In genomic region chr3:129391888-129392813, GRCm38 (mm10) we compare ENCODE assay signal across 14 mouse cellular contexts. TPM values are rescaled to one million over a fixed set of nuclear protein-coding genes. Genes with fewer than 3 reads are reported as not detected.
DNase-seq lines count a peak whose midpoint lies in the region; ATAC-seq and TF ChIP-seq lines count a peak whose summit lies in the region.
"Had no signal": no experiment of that assay in that cellular context is flagged by ENCODE, and none has a peak within 500 bp of the region (broad histone marks: within the 10 kb centered on the region; RNA-seq: fewer than 3 reads in every experiment).

No protein-coding gene starts in this region.

- 60% methylated on average over 14 of the region's 14 CpGs for WGBS in hindbrain, embryonic 15.5 days
- 60% methylated on average over 14 of the region's 14 CpGs for WGBS in hindbrain, embryonic 13.5 days
- 72% methylated on average over 14 of the region's 14 CpGs for WGBS in midbrain, postnatal 0 days
- 78% methylated on average over 14 of the region's 14 CpGs for WGBS in midbrain, embryonic 13.5 days

- peak; percentile 21 for DNase-seq in embryo, embryonic 10.5 days (ENCODE audit: low spot score)
- no peak for DNase-seq in embryo, embryonic 11 days
- DNase-seq in midbrain, postnatal 0 days (ENCODE audit: low spot score), result peak; percentile 35
- DNase-seq in skeletal muscle tissue, adult 2 months (ENCODE audit: low read depth, low spot score), result peak; percentile 6
- no peak for DNase-seq in cerebellum, adult 11 months
- DNase-seq: B cell, adult 2 months; layer of hippocampus, adult 9-11 months; left cerebral cortex, postnatal 4 days; thymus, postnatal 25 days had no signal

- H3K4me2 ChIP-seq in hindbrain, embryonic 15.5 days, result no peak overlapping the region
- no peak overlapping the region for H3K4me2 ChIP-seq in hindbrain, embryonic 13.5 days
- H3K4me2 ChIP-seq in midbrain, postnatal 0 days (ENCODE audit: low read depth, low read length, poor library complexity, severe bottlenecking), result no peak overlapping the region
- H3K4me2 ChIP-seq in midbrain, embryonic 13.5 days (replicated peaks), result no peak overlapping the region

- no peaks in the 10 kb centered on the region for H3K27me3 ChIP-seq in hindbrain, embryonic 15.5 days
- H3K27me3 ChIP-seq in hindbrain, embryonic 13.5 days, result no peaks in the 10 kb centered on the region
- H3K27me3 ChIP-seq in midbrain, postnatal 0 days (ENCODE audit: insufficient read depth, low read length), result no peaks in the 10 kb centered on the region
- no peaks in the 10 kb centered on the region for H3K27me3 ChIP-seq in midbrain, embryonic 13.5 days

- no peaks in the 10 kb centered on the region for H3K36me3 ChIP-seq in hindbrain, embryonic 15.5 days
- H3K36me3 ChIP-seq in hindbrain, embryonic 13.5 days, result no peaks in the 10 kb centered on the region
- no peaks in the 10 kb centered on the region for H3K36me3 ChIP-seq in midbrain, postnatal 0 days (ENCODE audit: insufficient read depth, low read length)
- no peaks in the 10 kb centered on the region for H3K36me3 ChIP-seq in midbrain, embryonic 13.5 days

- 0 out of 2 replicates have a peak, but pooled peaks cover 2% of the 10 kb centered on the region for H3K9me3 ChIP-seq in hindbrain, embryonic 15.5 days
- H3K9me3 ChIP-seq in hindbrain, embryonic 13.5 days, result no peaks in the 10 kb centered on the region
- H3K9me3 ChIP-seq in midbrain, postnatal 0 days (ENCODE audit: low read length), result no peaks in the 10 kb centered on the region
- H3K9me3 ChIP-seq in midbrain, embryonic 13.5 days, result peaks cover 6% of the 10 kb centered on the region; the same call in 1 of the 2 replicates

- H3K4me1 ChIP-seq in hindbrain, embryonic 15.5 days (replicated peaks), result no peaks in the 10 kb centered on the region
- H3K4me1 ChIP-seq in hindbrain, embryonic 13.5 days (replicated peaks), result 0 out of 2 replicates have a peak, but pooled peaks cover 6% of the 10 kb centered on the region
- H3K4me1 ChIP-seq in midbrain, postnatal 0 days (ENCODE audit: insufficient read depth, low read length), result no peaks in the 10 kb centered on the region
- H3K4me1 ChIP-seq in midbrain, embryonic 13.5 days (replicated peaks), result no peaks in the 10 kb centered on the region

- H3K4me3 ChIP-seq in hindbrain, embryonic 15.5 days, result no peak overlapping the region
- H3K4me3 ChIP-seq in hindbrain, embryonic 13.5 days, result no peak overlapping the region
- H3K4me3 ChIP-seq in midbrain, postnatal 0 days (ENCODE audit: low read depth, low read length), result no peak overlapping the region
- H3K4me3 ChIP-seq in midbrain, embryonic 13.5 days (replicated peaks), result no peak overlapping the region

- H3K9ac ChIP-seq in hindbrain, embryonic 15.5 days, result no peak overlapping the region
- H3K9ac ChIP-seq in hindbrain, embryonic 13.5 days, result no peak overlapping the region
- no peak overlapping the region for H3K9ac ChIP-seq in midbrain, postnatal 0 days (replicated peaks; ENCODE audit: low read length, poor library complexity, severe bottlenecking)
- H3K9ac ChIP-seq in midbrain, embryonic 13.5 days (replicated peaks), result no peak overlapping the region

- ATAC-seq in hindbrain, embryonic 15.5 days (ENCODE audit: low FRiP score, low read depth), result 0 out of 2 replicates have a peak, but pooled peaks have one; percentile 27
- no peak for ATAC-seq in hindbrain, embryonic 13.5 days (ENCODE audit: low FRiP score)
- no peak for ATAC-seq in midbrain, postnatal 0 days (ENCODE audit: low FRiP score)
- no peak for ATAC-seq in midbrain, embryonic 13.5 days

- TF ChIP-seq CTCF in midbrain, postnatal 0 days (IDR thresholded peaks at IDR 0.05), result no peak

- no peak overlapping the region for H3K27ac ChIP-seq in hindbrain, embryonic 15.5 days (replicated peaks)
- no peak overlapping the region for H3K27ac ChIP-seq in hindbrain, embryonic 13.5 days
- no peak overlapping the region for H3K27ac ChIP-seq in midbrain, postnatal 0 days (ENCODE audit: low read depth, low read length)
- H3K27ac ChIP-seq in midbrain, embryonic 13.5 days, result no peak overlapping the region

RNA-seq across cellular contexts. Expression of gene Enpep, which starts 59.6 kb away (rescaled TPM):
- 2.6 and 3.9 TPM in 2 replicates for polyA plus RNA-seq in hindbrain, embryonic 15.5 days (2015; fragmentation: Nextera tagmentation; extraction: Ambion mirVana)
- 1.6 and 1.8 TPM in 2 replicates for polyA plus RNA-seq in hindbrain, embryonic 13.5 days (2015; fragmentation: Nextera tagmentation; extraction: Ambion mirVana)
- 3.0 and 4.1 TPM in 2 replicates for total RNA-seq in midbrain, postnatal 0 days (2014; rRNA removed)
- polyA plus RNA-seq in midbrain, postnatal 0 days (2015; fragmentation: Nextera tagmentation; extraction: Ambion mirVana), result 1.9 and 2.3 TPM in 2 replicates
- polyA plus RNA-seq in midbrain, embryonic 13.5 days (2015; fragmentation: Nextera tagmentation; extraction: Ambion mirVana), result 0.77 and 0.79 TPM in 2 replicates
- total RNA-seq: common myeloid progenitor, adult 5-6 weeks; MEL had no signal

Comparison
In these comparisons a context has a peak if more than half of its experiments do, and no peak if none do; other contexts are left out.
1. DNase-seq: peak in embryo, embryonic 10.5 days (single experiment), midbrain, postnatal 0 days (single experiment) and skeletal muscle tissue, adult 2 months (single experiment); none in embryo, embryonic 11 days (single experiment) and cerebellum, adult 11 months (single experiment).